Mouse (Mus musculus) lung, embryonic 16.5 days (tissue): ENCODE data around the gene Gsta2. TPM values are rescaled to one million over a fixed set of nuclear protein-coding genes. Genes with fewer than 3 reads are reported as not detected.
"Not testable (repeated sequence)": the region's sequence is repeated elsewhere in the genome, so short reads cannot be mapped to it uniquely, and the experiment has no call there.

Experiments
- ATAC-seq: fragments of 200-750 bp; cut with Nextera tagmentation; 2 replicates; pipeline ENCODE4 v1.8.0; 2017; ENCODE audit warnings: low read depth, mild to moderate bottlenecking, moderate library complexity
- H3K27ac ChIP-seq: fragments of 300-500 bp; sonication (generic); 2 replicates; pipeline ENCODE4 v1.5.1; 2014; ENCODE audit warnings: mild to moderate bottlenecking, control low read depth, low read length
- H3K27me3 ChIP-seq: fragments of 300-500 bp; sonication (generic); 2 replicates; pipeline ENCODE4 v1.6.1; 2014; ENCODE audit warnings: low read depth, low read length, mixed read lengths; ENCODE audit not compliant: control insufficient read depth, insufficient read depth
- H3K36me3 ChIP-seq: fragments of 300-500 bp; sonication (generic); 2 replicates; pipeline ENCODE4 v1.6.1; 2014; ENCODE audit warnings: low read length; ENCODE audit not compliant: control insufficient read depth, insufficient read depth
- H3K4me1 ChIP-seq: fragments of 300-500 bp; sonication (generic); replicated peaks from 2 replicates; pipeline ENCODE4 v1.6.1; 2014; ENCODE audit warnings: low read length, mixed read lengths; ENCODE audit not compliant: control insufficient read depth, insufficient read depth
- H3K4me2 ChIP-seq: fragments of 300-500 bp; sonication (generic); 2 replicates; pipeline ENCODE4 v1.6.1; 2014; ENCODE audit warnings: low read depth, low read length, control low read depth
- H3K4me3 ChIP-seq: fragments of 300-500 bp; sonication (generic); 2 replicates; pipeline ENCODE4 v1.5.1; 2014; ENCODE audit warnings: mild to moderate bottlenecking, low read length, control low read depth
- H3K9ac ChIP-seq: fragments of 300-500 bp; sonication (generic); 2 replicates; pipeline ENCODE4 v1.6.1; 2014; ENCODE audit warnings: low read length, control low read depth
- H3K9me3 ChIP-seq: fragments of 300-500 bp; sonication (generic); 2 replicates; pipeline ENCODE4 v1.6.1; 2016; ENCODE audit warnings: low read length; ENCODE audit not compliant: control insufficient read depth
- WGBS: fragments of 180-500 bp; shearing (Covaris S2); extraction: QIAGEN DNeasy Blood & Tissue Kit; methylation state at CpG from one replicate; pipeline ENCODE4 v1.1.7; 2014; 5-methylcytosine and 5-hydroxymethylcytosine counted together
- polyA plus RNA-seq: library from polyadenylated mRNA; unstranded; fragments of >200 nt; fragmentation: Nextera tagmentation; extraction: Ambion mirVana; gene quantifications from 2 replicates; pipeline ENCODE4 v1.2.1, GENCODE M21; 2015

The Gsta2 gene
- polyA plus RNA-seq, 1 experiment from 2014 or later: 0.33 TPM

- not testable (repeated sequence) for H3K4me3 ChIP-seq, H3K4me2 ChIP-seq, H3K4me1 ChIP-seq, H3K36me3 ChIP-seq, H3K27me3 ChIP-seq, H3K9me3 ChIP-seq, H3K27ac ChIP-seq, H3K9ac ChIP-seq, ATAC-seq
- 73% methylated on average over 4 of the region's 7 CpGs for WGBS
Observed at GRCm38 (mm10) chr9:78294781-78295180, 60.8 kb downstream of the Gsta2 start.

GRCm38 (mm10) chr9:78293683-78294082 is 61.9 kb downstream of the Gsta2 start:
- 50% methylated on average over 1 of the region's 1 CpGs for WGBS
- not testable (repeated sequence) for H3K4me2 ChIP-seq, ATAC-seq, H3K9me3 ChIP-seq, H3K4me1 ChIP-seq, H3K9ac ChIP-seq, H3K27me3 ChIP-seq, H3K27ac ChIP-seq, H3K36me3 ChIP-seq, H3K4me3 ChIP-seq

- H3K27me3 ChIP-seq, H3K9ac ChIP-seq, H3K4me2 ChIP-seq, H3K27ac ChIP-seq, H3K9me3 ChIP-seq, H3K36me3 ChIP-seq, H3K4me3 ChIP-seq, H3K4me1 ChIP-seq: not testable (repeated sequence)
- 68% methylated on average over 8 of the region's 8 CpGs for WGBS
- peak; percentile 47; the same call in 1 of the 2 replicates for ATAC-seq
Observed at GRCm38 (mm10) chr9:78292462-78292861, 63.1 kb downstream of the Gsta2 start.

GRCm38 (mm10) chr9:78289723-78290122 is 65.9 kb downstream of the Gsta2 start, which contains the start of gene Gm10639:
Gene Gm10639, plus strand, starts transcription at chr9:78289923.
- not testable (repeated sequence) for H3K4me2 ChIP-seq, H3K27ac ChIP-seq, H3K9ac ChIP-seq, H3K27me3 ChIP-seq, H3K36me3 ChIP-seq, H3K4me1 ChIP-seq, H3K4me3 ChIP-seq, H3K9me3 ChIP-seq
- ATAC-seq: peak; percentile 61; the same call in 1 of the 2 replicates
- WGBS: 62% methylated on average over 3 of the region's 3 CpGs

GRCm38 (mm10) chr9:78289063-78289462 is 66.5 kb downstream of the Gsta2 start:
- not testable (repeated sequence) for H3K4me1 ChIP-seq

GRCm38 (mm10) chr9:78282002-78282711 is 73.4 kb downstream of the Gsta2 start:
- WGBS: 58% methylated on average over 4 of the region's 4 CpGs
- not testable (repeated sequence) for H3K9me3 ChIP-seq, H3K27me3 ChIP-seq, H3K36me3 ChIP-seq, H3K27ac ChIP-seq, H3K4me3 ChIP-seq, H3K9ac ChIP-seq, H3K4me1 ChIP-seq, H3K4me2 ChIP-seq
- ATAC-seq: peak; percentile 65; the same call in 1 of the 2 replicates

More at GRCm38 (mm10) chr9:78289063-78289462, 66.5 kb downstream of the Gsta2 start:
- not testable (repeated sequence) for ATAC-seq, H3K4me3 ChIP-seq, H3K27ac ChIP-seq, H3K36me3 ChIP-seq, H3K27me3 ChIP-seq, H3K4me2 ChIP-seq, H3K9ac ChIP-seq, H3K9me3 ChIP-seq
- WGBS: no CpG with 5 or more reads among the region's 1 CpGs

Other genes starting within 250 kb of the Gsta2 start
- 38.6 and 42.9 TPM in 2 replicates for gene Fbxo9, start 246.7 kb downstream of the Gsta2 start, polyA plus RNA-seq
- gene Ick, start 246.6 kb downstream of the Gsta2 start, polyA plus RNA-seq: 18.7 and 21.2 TPM in 2 replicates
- gene Gsta4, start 173.0 kb downstream of the Gsta2 start, polyA plus RNA-seq: 87.5 and 105 TPM in 2 replicates
- gene Gsta1, start 125.1 kb downstream of the Gsta2 start, polyA plus RNA-seq: not detected in 2 replicates
- 0.25 TPM in 1 of 2 replicates, not detected in the other for gene Gm3776, start 98.7 kb downstream of the Gsta2 start, polyA plus RNA-seq
- not detected in 2 replicates for gene Gm10639, start 65.9 kb downstream of the Gsta2 start, polyA plus RNA-seq
- not detected in 2 replicates for gene Omt2a, start 41.0 kb downstream of the Gsta2 start, polyA plus RNA-seq
- not detected in 2 replicates for gene Omt2b, start 28.2 kb downstream of the Gsta2 start, polyA plus RNA-seq
- gene Dppa5a, start 12.4 kb upstream of the Gsta2 start, polyA plus RNA-seq: 0.44 TPM in 1 of 2 replicates, not detected in the other
- 2.8 and 3.1 TPM in 2 replicates for gene Ooep, start 22.9 kb upstream of the Gsta2 start, polyA plus RNA-seq
- 0.11 and 0.13 TPM in 2 replicates for gene Ddx43, start 40.0 kb upstream of the Gsta2 start, polyA plus RNA-seq
- 1.9 and 2.7 TPM in 2 replicates for gene Cgas, start 87.4 kb upstream of the Gsta2 start, polyA plus RNA-seq
- 22.5 and 22.8 TPM in 2 replicates for gene Mto1, start 92.4 kb upstream of the Gsta2 start, polyA plus RNA-seq
- gene Gm17324, start 93.0 kb upstream of the Gsta2 start, polyA plus RNA-seq: 1.0 and 1.3 TPM in 2 replicates
- gene Eef1a1, start 133.4 kb upstream of the Gsta2 start, polyA plus RNA-seq: 4,476 and 4,740 TPM in 2 replicates
- gene Slc17a5, start 232.3 kb upstream of the Gsta2 start, polyA plus RNA-seq: 14.9 and 16.2 TPM in 2 replicates